Mouse (Mus musculus) E14TG2a.4 (cell line): ENCODE measurements around the gene Atxn1.

Source experiments
- CTCF ChIP-seq: conservative IDR thresholded peaks from 2 replicates; pipeline ENCODE4 v1.5.1; 2014; ENCODE audit warnings: low read length
- POU5F1 ChIP-seq: IDR thresholded peaks from 2 replicates; pipeline ENCODE4 v1.6.1; 2014; ENCODE audit warnings: low read length, borderline replicate concordance

- TF ChIP-seq CTCF (no peak), POU5F1 (no peak)
Observed at GRCm38 (mm10) chr13:45681196-45681595, 283.6 kb downstream of the Atxn1 start.
